Mouse (Mus musculus) lung, postnatal 0 days (tissue): ENCODE measurements around the gene Slc10a1.

Experiments used
- CTCF ChIP-seq: IDR thresholded peaks from 2 replicates; pipeline ENCODE4 v1.5.1; 2016; ENCODE audit warnings: antibody characterized with exemption, mild to moderate bottlenecking
- EP300 ChIP-seq: IDR thresholded peaks from 2 replicates; pipeline ENCODE4 v1.6.1; 2016; ENCODE audit warnings: antibody characterized with exemption, mild to moderate bottlenecking, control low read depth

DNA sequence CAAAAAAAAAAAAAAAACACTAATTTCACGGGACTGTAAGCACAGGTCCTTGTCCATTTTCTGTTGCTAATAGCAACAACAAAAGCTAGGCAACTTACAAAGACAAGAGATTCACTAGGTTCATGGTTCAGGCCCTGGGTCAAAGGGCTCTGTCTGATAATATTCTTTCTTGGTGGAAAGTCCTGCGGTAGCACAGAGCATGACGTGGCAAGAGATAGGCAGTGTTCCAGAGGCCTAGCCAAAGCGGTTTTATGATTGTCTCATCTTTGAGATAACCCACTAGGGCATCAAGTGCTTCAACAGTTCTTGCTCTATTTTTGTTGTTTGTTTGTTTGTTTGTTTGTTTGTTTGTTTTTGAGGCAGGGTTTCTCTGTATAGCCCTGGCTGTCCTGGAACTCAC is 42.0 kb downstream of the Slc10a1 start:
- TF ChIP-seq CTCF, result no peak
- TF ChIP-seq EP300, result no peak
